Mouse (Mus musculus) hindbrain, embryonic 11.5 days (tissue): ENCODE measurements around the gene Gatad1. TPM values are rescaled to one million over a fixed set of nuclear protein-coding genes. Genes with fewer than 3 reads are reported as not detected.
"Not testable (repeated sequence)": the region's sequence is repeated elsewhere in the genome, so short reads cannot be mapped to it uniquely, and the experiment has no call there.

Experiments used
- ATAC-seq: fragments of 200-750 bp; cut with Nextera tagmentation; 2 replicates; pipeline ENCODE4 v1.8.0; 2017; ENCODE audit warnings: mild to moderate bottlenecking, moderate TSS enrichment, moderate library complexity; ENCODE audit not compliant: low FRiP score
- DNase-seq: peaks from one replicate; pipeline ENCODE4 v3.0.0-alpha.2; 2015; ENCODE audit warnings: low spot score
- H3K27ac ChIP-seq: fragments of 300-500 bp; sonication (generic); 2 replicates; pipeline ENCODE4 v1.5.1; 2014; ENCODE audit warnings: mild to moderate bottlenecking, low read depth, low read length
- H3K27me3 ChIP-seq: fragments of 300-500 bp; sonication (generic); 2 replicates; pipeline ENCODE4 v1.6.1; 2014; ENCODE audit warnings: mild to moderate bottlenecking, low read length, moderate library complexity, mixed read lengths; ENCODE audit not compliant: control insufficient read depth, insufficient read depth
- H3K36me3 ChIP-seq: fragments of 300-500 bp; sonication (generic); 2 replicates; pipeline ENCODE4 v1.6.1; 2014; ENCODE audit warnings: mild to moderate bottlenecking, low read length, moderate library complexity, mixed read lengths; ENCODE audit not compliant: control insufficient read depth, insufficient read depth
- H3K4me1 ChIP-seq: fragments of 300-500 bp; sonication (generic); replicated peaks from 2 replicates; pipeline ENCODE4 v1.6.1; 2014; ENCODE audit warnings: low read length, mixed read lengths; ENCODE audit not compliant: control insufficient read depth, insufficient read depth
- H3K4me2 ChIP-seq: fragments of 300-500 bp; sonication (generic); replicated peaks from 2 replicates; pipeline ENCODE4 v1.6.1; 2014; ENCODE audit warnings: mild to moderate bottlenecking, low read depth, low read length
- H3K4me3 ChIP-seq: fragments of 300-500 bp; sonication (generic); 2 replicates; pipeline ENCODE4 v1.5.1; 2014; ENCODE audit warnings: low read depth, low read length
- H3K9ac ChIP-seq: fragments of 300-500 bp; sonication (generic); 2 replicates; pipeline ENCODE4 v1.6.1; 2014; ENCODE audit warnings: low read depth, low read length
- H3K9me3 ChIP-seq: fragments of 300-500 bp; sonication (generic); 2 replicates; pipeline ENCODE4 v1.6.1; 2016; ENCODE audit warnings: low read length; ENCODE audit not compliant: control insufficient read depth
- WGBS: fragments of 180-500 bp; shearing (Covaris S2); extraction: QIAGEN DNeasy Blood & Tissue Kit; methylation state at CpG from one replicate; pipeline ENCODE4 v1.1.7; 2014; 5-methylcytosine and 5-hydroxymethylcytosine counted together
- polyA plus RNA-seq: library from polyadenylated mRNA; unstranded; fragments of >200 nt; fragmentation: Nextera tagmentation; extraction: Ambion mirVana; gene quantifications from 2 replicates; pipeline ENCODE4 v1.2.1, GENCODE M21; 2014

Gene Gatad1
- polyA plus RNA-seq, 1 experiment from 2014 or later, result 78.7 TPM

DNA sequence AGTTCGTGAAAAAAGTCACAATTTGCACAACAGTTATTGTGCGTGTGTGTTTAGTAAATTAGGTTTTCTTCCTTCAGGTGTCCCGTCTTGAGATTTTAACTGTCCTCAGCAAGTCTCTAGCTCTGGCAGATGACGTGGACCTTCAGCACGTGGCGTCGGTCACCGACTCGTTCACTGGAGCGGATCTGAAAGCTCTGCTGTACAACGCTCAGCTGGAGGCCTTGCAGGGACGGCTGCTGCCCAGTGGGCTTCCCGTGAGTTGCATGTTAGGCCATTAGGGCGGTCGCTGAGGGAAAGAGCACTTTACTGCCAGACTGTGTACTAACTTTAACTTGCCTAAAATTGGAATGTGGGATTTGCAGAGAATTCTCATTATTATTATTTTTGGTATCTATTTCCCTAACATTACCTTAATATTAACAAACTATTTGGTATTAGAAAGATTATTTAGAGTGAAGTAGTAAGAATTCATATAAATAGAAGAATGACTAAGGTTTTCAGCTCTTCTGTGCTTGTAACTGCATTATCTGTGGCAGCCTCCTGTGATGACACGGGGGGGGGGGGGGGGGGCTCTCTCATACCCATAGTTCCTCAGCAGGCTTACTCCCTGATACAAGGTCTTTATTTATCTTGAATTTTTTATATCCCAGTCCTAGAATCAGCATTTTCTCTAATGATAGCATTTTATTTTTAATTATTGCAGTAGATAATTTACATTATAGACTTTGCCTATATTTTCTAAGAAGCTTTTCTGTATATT, 25.3 kb downstream of the Gatad1 start:
- 63% methylated on average over 16 of the region's 16 CpGs for WGBS
- no peak overlapping the region for H3K9ac ChIP-seq
- DNase-seq, result no peak

DNA sequence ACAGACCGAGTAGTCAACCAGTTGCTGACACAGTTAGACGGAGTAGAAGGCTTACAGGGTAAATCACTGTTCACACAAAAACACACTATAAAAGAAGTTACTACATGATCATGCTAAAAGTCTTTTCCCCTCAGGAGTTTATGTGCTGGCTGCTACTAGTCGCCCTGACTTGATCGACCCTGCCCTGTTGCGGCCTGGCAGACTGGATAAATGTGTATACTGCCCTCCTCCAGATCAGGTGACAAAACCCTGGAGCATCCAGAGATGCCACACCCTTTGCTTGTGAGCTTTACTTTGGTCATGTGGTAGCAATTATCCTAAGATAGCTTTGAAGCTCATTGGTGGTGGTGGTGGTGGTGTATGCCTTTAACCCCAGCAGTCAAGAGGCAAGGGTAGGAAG, 26.9 kb downstream of the Gatad1 start:
- H3K4me2 ChIP-seq, result no peak overlapping the region
- H3K36me3 ChIP-seq, result 0 out of 2 replicates have a peak, but pooled peaks cover 2% of the 10 kb centered on the region
- H3K4me3 ChIP-seq, result no peak overlapping the region
- no peak overlapping the region for H3K27ac ChIP-seq
- H3K9me3 ChIP-seq, result no peaks in the 10 kb centered on the region
- DNase-seq (no peak), ATAC-seq (no peak)
- no peak overlapping the region for H3K9ac ChIP-seq
- WGBS, result 93% methylated on average over 5 of the region's 5 CpGs
- H3K27me3 ChIP-seq, result no peaks in the 10 kb centered on the region
- H3K4me1 ChIP-seq, result no peaks in the 10 kb centered on the region

More for the DNA sequence above, 25.3 kb downstream of the Gatad1 start:
- no peak for ATAC-seq
- Histone ChIP-seq H3K9me3 (no peaks in the 10 kb centered on the region), H3K4me1 (no peaks in the 10 kb centered on the region), H3K36me3 (0 out of 2 replicates have a peak, but pooled peaks cover 2% of the 10 kb centered on the region), H3K27ac (no peak overlapping the region), H3K27me3 (no peaks in the 10 kb centered on the region), H3K4me2 (no peak overlapping the region), H3K4me3 (no peak overlapping the region)

DNA sequence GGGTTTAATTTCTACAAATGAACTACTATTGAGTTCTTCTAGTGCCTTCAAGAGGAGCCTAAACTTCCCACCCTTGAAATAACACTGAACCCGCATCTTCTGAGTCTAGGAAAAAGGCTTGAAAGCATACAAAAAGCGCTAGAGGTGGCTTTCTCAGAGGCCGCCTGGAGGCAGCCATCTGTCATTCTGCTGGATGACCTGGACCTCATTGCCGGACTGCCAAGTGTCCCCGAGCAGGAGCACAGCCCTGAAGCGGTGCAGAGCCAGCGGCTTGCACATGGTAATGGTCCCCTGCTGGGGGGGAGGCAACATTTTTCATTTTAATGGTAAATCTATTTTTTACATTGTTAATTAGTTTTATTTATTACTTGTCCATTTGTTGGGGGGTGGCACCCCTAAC, 36.5 kb downstream of the Gatad1 start:
- ATAC-seq (no peak), DNase-seq (no peak)
- H3K4me1 ChIP-seq, result no peaks in the 10 kb centered on the region
- no peak overlapping the region for H3K4me2 ChIP-seq
- no peaks in the 10 kb centered on the region for H3K27me3 ChIP-seq
- H3K9me3 ChIP-seq, result no peaks in the 10 kb centered on the region
- no peaks in the 10 kb centered on the region for H3K36me3 ChIP-seq
- H3K9ac ChIP-seq, result no peak overlapping the region
- WGBS, result 81% methylated on average over 7 of the region's 7 CpGs
- no peak overlapping the region for H3K4me3 ChIP-seq
- no peak overlapping the region for H3K27ac ChIP-seq

DNA sequence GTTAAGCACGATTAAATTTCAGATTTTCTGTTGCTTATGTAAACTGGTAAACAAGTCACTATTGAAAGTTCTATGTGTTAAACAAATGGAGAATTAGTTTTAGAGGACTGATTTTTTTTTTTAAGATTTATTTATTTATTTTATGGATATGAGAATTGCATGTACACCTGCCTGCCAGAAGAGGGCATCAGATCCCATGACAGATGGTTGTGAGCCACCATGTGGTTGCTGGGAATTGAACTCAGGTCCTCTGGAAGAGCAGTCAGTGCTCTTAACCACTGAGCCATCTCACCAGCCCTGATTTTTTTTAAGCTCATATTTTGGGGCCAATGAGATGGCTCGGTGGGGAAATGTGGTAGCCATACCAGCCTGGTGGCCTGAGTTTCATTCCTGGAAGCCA, 45.1 kb downstream of the Gatad1 start:
- not testable (repeated sequence) for H3K27me3 ChIP-seq, H3K4me2 ChIP-seq, DNase-seq, H3K27ac ChIP-seq, H3K9ac ChIP-seq, ATAC-seq, H3K36me3 ChIP-seq, H3K4me1 ChIP-seq, H3K4me3 ChIP-seq, H3K9me3 ChIP-seq
- 95% methylated on average over 2 of the region's 2 CpGs for WGBS

DNA sequence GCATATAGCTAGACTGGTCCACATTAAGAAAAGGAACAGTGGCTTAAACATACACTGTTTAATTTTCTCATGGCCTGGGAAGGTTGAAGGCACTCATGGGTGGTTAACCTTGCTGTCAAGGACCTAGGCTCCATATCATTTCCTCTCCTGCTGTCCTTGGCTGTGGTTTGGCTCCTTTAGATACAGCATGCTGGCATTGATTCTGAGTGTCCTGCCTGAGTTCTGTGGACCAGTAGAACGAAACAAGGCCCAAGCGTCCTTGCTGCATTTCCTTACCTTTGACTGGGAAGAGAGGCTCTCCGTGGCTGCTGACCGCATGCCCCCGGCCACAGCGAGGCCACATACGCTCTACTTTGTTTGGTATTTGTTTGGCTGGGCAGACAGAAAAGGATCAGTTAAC, 47.7 kb downstream of the Gatad1 start:
- Histone ChIP-seq H3K36me3 (peaks cover 6% of the 10 kb centered on the region), H3K4me1 (no peaks in the 10 kb centered on the region), H3K9me3 (no peaks in the 10 kb centered on the region), H3K4me2 (no peak overlapping the region), H3K27ac (no peak overlapping the region), H3K9ac (no peak overlapping the region), H3K4me3 (no peak overlapping the region), H3K27me3 (no peaks in the 10 kb centered on the region)
- ATAC-seq (no peak), DNase-seq (no peak)
- whole genome bisulfite sequencing, result 92% methylated on average over 7 of the region's 7 CpGs

DNA sequence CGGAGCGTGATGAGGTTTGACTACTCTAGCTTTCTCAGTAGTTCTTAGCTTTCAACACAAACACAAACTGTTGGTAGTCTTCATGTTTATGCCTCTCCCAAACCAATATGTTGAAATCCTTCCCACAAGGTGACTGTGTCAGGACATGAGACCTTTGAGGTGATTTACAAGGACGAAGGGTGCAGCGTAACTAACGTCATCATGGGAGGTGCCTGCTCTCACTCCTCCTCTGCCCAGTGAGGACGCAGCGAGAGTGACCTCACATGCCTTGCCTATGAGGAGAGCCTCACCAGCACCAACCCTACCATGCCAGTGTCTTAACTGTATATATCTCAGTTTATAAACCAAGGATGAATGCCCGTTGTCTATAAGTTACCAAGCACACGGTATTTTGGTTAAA, 49.9 kb downstream of the Gatad1 start:
- Histone ChIP-seq H3K4me3 (no peak overlapping the region), H3K36me3 (peaks cover 4% of the 10 kb centered on the region; the same call in 1 of the 2 replicates), H3K4me1 (no peaks in the 10 kb centered on the region), H3K9me3 (no peaks in the 10 kb centered on the region), H3K27ac (no peak overlapping the region), H3K27me3 (no peaks in the 10 kb centered on the region), H3K9ac (no peak overlapping the region), H3K4me2 (no peak overlapping the region)
- WGBS, result 96% methylated on average over 9 of the region's 9 CpGs
- no peak for ATAC-seq
- no peak for DNase-seq

DNA sequence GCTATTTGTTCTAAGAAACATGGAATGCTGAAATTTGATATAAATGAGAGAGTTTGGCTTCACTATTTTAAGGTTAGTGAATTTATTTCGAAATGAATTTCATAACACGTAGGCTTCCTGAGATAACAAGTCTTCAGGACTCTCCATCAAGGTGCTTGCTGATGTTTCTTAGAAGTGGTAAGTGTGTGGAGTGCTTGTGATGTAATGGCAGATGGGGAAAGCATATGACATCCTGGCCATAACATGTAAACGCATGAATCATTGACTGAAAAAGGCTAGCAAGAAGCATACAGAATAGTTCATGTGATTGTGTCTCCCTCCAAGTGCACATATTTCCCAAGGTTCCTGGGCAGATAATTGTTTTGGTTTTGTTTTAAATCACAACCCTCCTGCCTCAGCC, 56.2 kb downstream of the Gatad1 start:
- 92% methylated on average over 3 of the region's 3 CpGs for WGBS
- Histone ChIP-seq H3K36me3 (no peaks in the 10 kb centered on the region), H3K27ac (no peak overlapping the region), H3K4me2 (no peak overlapping the region), H3K27me3 (no peaks in the 10 kb centered on the region), H3K4me3 (no peak overlapping the region), H3K9me3 (no peaks in the 10 kb centered on the region), H3K4me1 (no peaks in the 10 kb centered on the region), H3K9ac (no peak overlapping the region)
- ATAC-seq (no peak), DNase-seq (no peak)

DNA sequence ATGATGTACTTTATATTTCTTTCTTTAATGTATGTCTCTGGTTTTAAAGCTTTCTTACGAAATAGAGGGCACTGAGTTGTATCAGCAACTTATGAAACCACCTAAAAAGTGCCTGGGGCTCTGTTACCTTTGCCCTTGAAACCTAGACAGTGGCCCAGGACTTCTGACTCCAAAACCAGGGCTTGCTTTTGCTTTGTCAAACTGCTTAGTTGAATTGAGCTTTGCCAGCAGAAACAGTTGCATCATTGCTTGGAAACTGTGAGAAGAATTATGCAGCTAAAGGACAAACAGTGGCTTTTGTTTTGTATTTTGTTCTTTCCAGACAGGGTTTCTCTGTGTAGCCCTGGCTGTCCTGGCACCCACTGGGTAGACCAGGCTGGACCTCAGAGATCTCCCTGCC, 56.7 kb downstream of the Gatad1 start:
- Histone ChIP-seq H3K27me3 (no peaks in the 10 kb centered on the region), H3K4me2 (no peak overlapping the region), H3K27ac (no peak overlapping the region), H3K4me3 (no peak overlapping the region), H3K9ac (no peak overlapping the region), H3K9me3 (no peaks in the 10 kb centered on the region), H3K4me1 (no peaks in the 10 kb centered on the region), H3K36me3 (no peaks in the 10 kb centered on the region)
- ATAC-seq, result no peak
- DNase-seq, result no peak
- 94% methylated on average over 1 of the region's 1 CpGs for WGBS

DNA sequence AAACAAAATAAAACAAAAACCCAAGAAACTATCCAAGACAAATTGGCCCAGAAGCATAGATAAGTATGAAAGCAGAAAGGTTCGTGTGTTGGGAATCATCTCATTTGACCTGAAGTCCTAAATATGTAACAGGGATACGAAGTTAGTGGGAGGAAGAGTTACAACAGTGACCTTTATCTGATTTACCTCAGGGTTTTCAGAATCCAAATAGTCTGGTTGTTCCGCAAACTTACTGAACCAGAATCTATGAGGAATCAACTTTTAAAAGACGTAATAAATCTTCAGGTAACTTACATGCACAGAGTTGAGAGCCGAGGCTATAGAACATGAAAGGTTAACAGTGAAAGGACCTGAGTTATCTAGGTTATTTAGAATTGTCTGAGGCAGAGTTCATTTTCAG, 58.2 kb downstream of the Gatad1 start:
- DNase-seq (no peak), ATAC-seq (no peak)
- no peak overlapping the region for H3K4me2 ChIP-seq
- no peak overlapping the region for H3K9ac ChIP-seq
- no peaks in the 10 kb centered on the region for H3K27me3 ChIP-seq
- H3K9me3 ChIP-seq, result no peaks in the 10 kb centered on the region
- H3K36me3 ChIP-seq, result no peaks in the 10 kb centered on the region
- no peaks in the 10 kb centered on the region for H3K4me1 ChIP-seq
- H3K27ac ChIP-seq, result no peak overlapping the region
- 89% methylated on average over 5 of the region's 5 CpGs for WGBS
- H3K4me3 ChIP-seq, result no peak overlapping the region
